Mouse (Mus musculus): ENCODE data around the gene Olfr259.

Olfr259 gene

DNA sequence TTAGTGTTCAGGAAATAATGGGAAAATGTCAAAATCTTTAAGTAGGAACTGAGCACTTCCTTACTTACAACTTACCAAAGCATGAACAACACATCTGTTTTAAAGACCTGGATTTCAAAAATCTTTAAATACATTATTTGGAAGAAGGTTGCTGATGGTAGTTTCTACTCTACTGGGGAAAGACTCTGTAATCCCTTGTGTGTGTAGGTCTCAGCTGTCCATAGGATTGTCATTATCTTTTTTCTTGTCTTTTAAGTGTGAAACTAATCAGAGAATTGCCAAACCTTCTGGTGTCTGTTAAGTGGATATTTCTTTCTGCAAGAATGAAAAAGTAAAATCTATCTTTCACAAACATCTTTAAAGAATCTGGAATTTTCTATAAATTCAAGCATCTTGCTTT, at the start of gene Olfr259:
Olfr259 (minus strand) TSS at position 101 of the 400 bp plus-strand sequence.
- no peak for ATAC-seq (ENCODE audit: low TSS enrichment)

DNA sequence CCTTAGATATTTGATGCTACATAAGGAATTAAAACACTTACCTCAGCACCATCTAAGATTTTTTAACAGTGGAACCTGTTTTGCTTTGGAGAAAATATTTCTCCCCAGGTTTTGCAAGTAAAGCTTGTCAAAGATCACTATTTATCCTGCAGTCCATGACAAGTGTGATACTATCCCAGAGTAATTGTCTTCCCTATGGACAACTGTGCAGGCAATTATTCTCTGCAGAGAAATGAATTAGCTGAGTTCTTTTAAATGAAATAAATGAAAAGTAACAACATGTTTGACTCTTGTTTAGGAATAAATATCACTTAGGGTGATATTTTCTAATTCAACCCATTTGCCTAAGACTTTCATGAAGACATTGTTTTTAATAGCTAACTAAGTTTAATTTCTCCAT, 38.2 kb upstream of the Olfr259 start, which contains the start of gene Olfr1111:
Olfr1111 (minus strand) TSS at position 101 of the 400 bp plus-strand sequence.
- no peak for ATAC-seq (ENCODE audit: low TSS enrichment)

DNA sequence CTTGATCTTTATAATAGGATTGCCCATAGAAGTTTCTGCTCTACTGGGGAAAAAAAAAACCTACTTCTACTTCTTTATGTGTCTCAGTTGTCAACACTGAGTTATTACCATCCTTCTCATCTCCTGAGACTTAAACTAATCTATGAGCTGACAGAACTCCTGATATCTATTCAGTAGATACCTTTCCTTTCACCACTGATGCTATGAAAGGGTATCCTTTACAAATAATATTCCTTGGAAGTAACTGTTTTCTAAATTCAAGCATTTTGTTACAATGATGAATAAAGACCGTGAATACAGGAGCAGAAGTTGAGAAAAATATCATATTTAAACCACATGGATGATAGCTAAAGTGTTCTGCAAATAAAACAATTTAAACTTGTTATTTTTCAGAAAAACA, 25.8 kb upstream of the Olfr259 start, which contains the start of gene Olfr1110:
Olfr1110 (minus strand) TSS at position 101 of the 400 bp plus-strand sequence.
- no peak for ATAC-seq (ENCODE audit: low TSS enrichment)

DNA sequence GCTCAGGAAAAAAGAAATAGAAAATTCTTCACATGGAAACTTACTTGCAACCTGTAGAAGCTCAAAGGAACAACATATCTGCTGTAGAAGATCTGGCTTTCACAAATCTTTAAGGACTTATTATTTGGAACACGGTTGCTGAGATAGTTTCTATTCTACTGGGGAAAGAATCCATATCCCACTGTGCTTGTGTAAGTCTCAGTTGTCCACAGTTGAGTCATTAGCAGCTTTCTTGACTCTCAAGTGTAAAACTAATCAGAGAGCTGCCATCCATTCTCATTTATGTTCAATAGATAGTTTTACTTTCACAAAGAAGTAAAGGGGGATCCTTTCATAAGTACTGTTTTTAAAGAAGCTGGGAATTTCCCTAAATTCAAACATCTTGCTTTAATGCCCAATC, 18.5 kb downstream of the Olfr259 start, which contains the start of gene Olfr1109:
Olfr1109 (minus strand) TSS at position 101 of the 400 bp plus-strand sequence.
- ATAC-seq (ENCODE audit: low TSS enrichment) = no peak

- ATAC-seq (ENCODE audit: low TSS enrichment) = no peak
Measured at GRCm38 (mm10) chr2:87075717-87076116, 38.6 kb downstream of the Olfr259 start, which contains the start of gene Olfr1107. Gene Olfr1107 (minus strand): TSS chr2:87075817.

Data from frontal cortex, adult (tissue).